Comparison of ENCODE assay signal across 16 mouse cellular contexts in genomic region chr5:93143360-93144091, GRCm38 (mm10). TPM values are rescaled to one million over a fixed set of nuclear protein-coding genes. Genes with fewer than 3 reads are reported as not detected.
DNase-seq lines count a peak whose midpoint lies in the region; ATAC-seq lines count a peak whose summit lies in the region.
"Had no signal": no experiment of that assay in that cellular context is flagged by ENCODE, and none has a peak within 500 bp of the region (broad histone marks: within the 10 kb centered on the region; RNA-seq: fewer than 3 reads in every experiment).

No protein-coding gene starts in this region.

- peak overlapping the region; percentile 41; the same call in 1 of the 2 replicates for H3K9ac ChIP-seq in heart, embryonic 14.5 days (ENCODE audit: low read length)
- no peak overlapping the region for H3K9ac ChIP-seq in kidney, embryonic 16.5 days (replicated peaks; ENCODE audit: low read length)
- no peak overlapping the region for H3K9ac ChIP-seq in embryonic facial prominence, embryonic 14.5 days (ENCODE audit: low read depth, low read length)
- H3K9ac ChIP-seq: liver, embryonic 14.5 days had no signal

- H3K27ac ChIP-seq in heart, embryonic 14.5 days (replicated peaks in 1 of 2; ENCODE audit: control insufficient read depth in 1 of 2, insufficient read depth in 1 of 2, low read depth in 2 of 2, low read length in 2 of 2): no peak overlapping the region
- 0 out of 2 replicates have a peak overlapping the region, but pooled peaks have one; percentile 13 for H3K27ac ChIP-seq in kidney, embryonic 16.5 days (ENCODE audit: low read length)
- H3K27ac ChIP-seq in embryonic facial prominence, embryonic 14.5 days (replicated peaks; ENCODE audit: low read depth, low read length): 0 out of 2 replicates have a peak overlapping the region, but pooled peaks have one; percentile 10
- H3K27ac ChIP-seq: liver, embryonic 14.5 days had no signal

- no peak overlapping the region for H3K4me2 ChIP-seq in heart, embryonic 14.5 days (ENCODE audit: low read length)
- H3K4me2 ChIP-seq in kidney, embryonic 16.5 days (replicated peaks; ENCODE audit: low read depth, low read length): no peak overlapping the region
- H3K4me2 ChIP-seq in embryonic facial prominence, embryonic 14.5 days (ENCODE audit: low read depth, low read length): no peak overlapping the region

- H3K27me3 ChIP-seq in heart, embryonic 14.5 days (ENCODE audit: control insufficient read depth, insufficient read depth, low read length): no peaks in the 10 kb centered on the region
- H3K27me3 ChIP-seq in kidney, embryonic 16.5 days (ENCODE audit: insufficient read depth, low read length): no peaks in the 10 kb centered on the region
- H3K27me3 ChIP-seq in embryonic facial prominence, embryonic 14.5 days (replicated peaks; ENCODE audit: control insufficient read depth, insufficient read depth, low read length): no peaks in the 10 kb centered on the region
- H3K27me3 ChIP-seq: CH12.LX, Patski had no signal

- peaks cover 11 to 25% of the 10 kb centered on the region in 2 experiments for H3K4me1 ChIP-seq in heart, embryonic 14.5 days (ENCODE audit: control insufficient read depth in 2 of 2, insufficient read depth in 2 of 2, low read length in 2 of 2)
- peaks cover 34% of the 10 kb centered on the region for H3K4me1 ChIP-seq in kidney, embryonic 16.5 days (ENCODE audit: insufficient read depth, low read length)
- peaks cover 11% of the 10 kb centered on the region for H3K4me1 ChIP-seq in embryonic facial prominence, embryonic 14.5 days (ENCODE audit: control insufficient read depth, insufficient read depth, low read length)

- no peak for DNase-seq in heart, adult 18-20 months
- DNase-seq in kidney, adult 11 months: no peak
- peak; percentile 48 for DNase-seq in Muller cell, postnatal 12 days (ENCODE audit: inconsistent ontology term)
- DNase-seq in embryonic facial prominence, embryonic 14.5 days (ENCODE audit: low spot score): no peak
- DNase-seq in adrenal gland, postnatal 14 days: no peak
- DNase-seq: cerebellum, adult 8-10 months; gastrocnemius, postnatal 36 days; kidney, postnatal 10 days; lung, postnatal 4 days; right cerebral cortex, adult 18-20 months; thymus, postnatal 4 days had no signal

- no peak overlapping the region for H3K4me3 ChIP-seq in heart, embryonic 14.5 days (ENCODE audit: control insufficient read depth in 1 of 2, insufficient read depth in 1 of 2, low read depth in 1 of 2, low read length in 2 of 2)
- no peak overlapping the region for H3K4me3 ChIP-seq in kidney, embryonic 16.5 days (ENCODE audit: low read length)
- no peak overlapping the region for H3K4me3 ChIP-seq in embryonic facial prominence, embryonic 14.5 days (ENCODE audit: low read depth, low read length)

- peaks cover 36% of the 10 kb centered on the region for H3K36me3 ChIP-seq in heart, embryonic 14.5 days (ENCODE audit: control insufficient read depth, insufficient read depth, low read length)
- peaks cover 35% of the 10 kb centered on the region for H3K36me3 ChIP-seq in kidney, embryonic 16.5 days (ENCODE audit: insufficient read depth, low read length)
- H3K36me3 ChIP-seq in embryonic facial prominence, embryonic 14.5 days (ENCODE audit: control insufficient read depth, insufficient read depth, low read length): peaks cover 42% of the 10 kb centered on the region

- 36% methylated on average over 12 of the region's 12 CpGs for WGBS in heart, embryonic 14.5 days
- 40% methylated on average over 12 of the region's 12 CpGs for WGBS in kidney, embryonic 16.5 days
- WGBS in embryonic facial prominence, embryonic 14.5 days: 57% methylated on average over 12 of the region's 12 CpGs

- no peak for ATAC-seq in heart, embryonic 14.5 days (ENCODE audit: insufficient number of reproducible peaks, insufficient read depth, low FRiP score, low read depth)
- peak; percentile 59 for ATAC-seq in kidney, embryonic 16.5 days (ENCODE audit: low FRiP score, low TSS enrichment)
- ATAC-seq in embryonic facial prominence, embryonic 14.5 days (ENCODE audit: low read depth): no peak
- ATAC-seq: Patski had no signal

- H3K9me3 ChIP-seq in heart, embryonic 14.5 days (ENCODE audit: control insufficient read depth, low read length): no peaks in the 10 kb centered on the region
- peaks cover 2% of the 10 kb centered on the region for H3K9me3 ChIP-seq in kidney, embryonic 16.5 days (ENCODE audit: low read length)
- H3K9me3 ChIP-seq in embryonic facial prominence, embryonic 14.5 days (ENCODE audit: control insufficient read depth, low read length): no peaks in the 10 kb centered on the region

RNA-seq across cellular contexts. Expression of gene Sept11, which starts 50.3 kb away (rescaled TPM):
- polyA plus RNA-seq in heart, embryonic 14.5 days (2014; fragmentation: Nextera tagmentation; extraction: Ambion mirVana): 83.8 and 85.3 TPM in 2 replicates
- 10 to 100 TPM; 26.9 to 27.3 TPM for total RNA-seq in heart, adult 18-20 months (2021)
- 216 and 232 TPM in 2 replicates for polyA plus RNA-seq in kidney, embryonic 16.5 days (2015; fragmentation: Nextera tagmentation; extraction: Ambion mirVana)
- 187 and 197 TPM in 2 replicates for polyA plus RNA-seq in embryonic facial prominence, embryonic 14.5 days (2014; fragmentation: Nextera tagmentation; extraction: Ambion mirVana)
- 56.7 and 59.4 TPM in 2 replicates for total RNA-seq in adrenal gland, postnatal 14 days (2021)

Comparison
In these comparisons a context has a peak if more than half of its experiments do, and no peak if none do; other contexts are left out.
1. H3K27ac ChIP-seq: peak in kidney, embryonic 16.5 days (single experiment) and embryonic facial prominence, embryonic 14.5 days (single experiment); none in heart, embryonic 14.5 days (0 of 2).